Mouse (Mus musculus): ENCODE results near the gene St6galnac5. TPM values are rescaled to one million over a fixed set of nuclear protein-coding genes. Genes with fewer than 3 reads are reported as not detected.

St6galnac5 gene
- total RNA-seq, 2 experiments from 2014 or later: 0.04 TPM

DNA sequence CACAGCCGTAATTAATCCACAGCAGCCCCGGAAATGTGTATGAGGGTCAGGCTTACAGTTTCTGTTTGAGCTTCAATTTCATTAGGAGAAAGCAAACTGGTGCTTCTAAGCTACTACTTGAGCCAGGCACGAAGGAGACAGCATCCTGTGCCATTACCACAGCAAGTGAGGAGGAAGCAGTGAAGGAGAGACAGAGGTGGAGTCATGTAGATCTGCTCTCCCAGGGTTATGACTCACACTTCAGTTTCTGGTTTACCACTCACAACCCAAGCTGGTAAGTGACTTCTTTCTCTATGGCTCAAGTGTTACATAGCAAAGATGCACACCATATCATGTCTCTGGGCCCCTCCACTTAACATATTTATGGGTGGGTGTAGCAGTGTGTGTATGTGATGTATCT is 61.7 kb downstream of the St6galnac5 start:
- intact Hi-C loops (cut with DNase I; ENCODE audit: low total_unique reads): no loop called here
- no peak for DNase-seq

DNA sequence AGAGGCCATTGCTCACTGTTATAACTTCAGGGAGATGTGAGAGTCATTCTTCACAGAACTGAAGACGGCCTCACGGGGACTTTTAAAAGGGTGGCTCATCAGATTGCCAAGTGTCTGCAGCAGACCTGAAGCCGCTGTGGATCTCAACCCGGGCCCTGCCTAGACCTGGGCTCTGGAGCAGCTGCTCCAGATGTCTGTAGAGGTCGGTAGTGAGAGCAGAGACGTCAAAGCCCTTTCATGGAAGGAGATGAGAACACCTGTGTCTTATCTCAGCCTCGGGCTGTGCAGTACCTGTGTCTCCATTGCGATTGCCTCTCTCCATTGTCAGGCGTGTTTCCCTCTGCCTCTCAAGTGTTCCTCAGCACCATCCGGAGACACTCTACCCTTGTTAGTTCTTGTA is 62.9 kb downstream of the St6galnac5 start:
- DNase-seq: no peak
- intact Hi-C loops (cut with DNase I; ENCODE audit: low total_unique reads): no loop called here

DNA sequence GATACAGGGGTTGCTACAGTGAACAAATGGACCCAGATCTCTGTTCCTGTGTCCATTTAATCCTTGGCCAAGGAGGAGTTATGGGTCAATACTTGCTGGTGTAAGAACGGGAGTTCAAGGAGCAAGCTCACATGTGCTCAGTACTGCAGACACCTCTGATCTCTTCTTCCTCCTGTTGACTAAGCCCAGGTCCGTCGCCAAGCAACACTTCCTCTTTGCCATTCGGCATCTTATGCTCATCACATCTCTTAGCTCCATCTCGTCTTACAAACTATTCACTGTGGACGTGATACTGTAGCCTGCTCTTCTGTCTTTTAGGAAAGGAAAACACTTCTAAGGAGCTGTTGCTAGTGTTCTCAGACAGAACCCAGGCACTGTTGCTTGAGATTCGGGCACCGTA is 64.5 kb downstream of the St6galnac5 start:
- DNase-seq: no peak
- intact Hi-C loops (cut with DNase I; ENCODE audit: low total_unique reads): no loop called here

DNA sequence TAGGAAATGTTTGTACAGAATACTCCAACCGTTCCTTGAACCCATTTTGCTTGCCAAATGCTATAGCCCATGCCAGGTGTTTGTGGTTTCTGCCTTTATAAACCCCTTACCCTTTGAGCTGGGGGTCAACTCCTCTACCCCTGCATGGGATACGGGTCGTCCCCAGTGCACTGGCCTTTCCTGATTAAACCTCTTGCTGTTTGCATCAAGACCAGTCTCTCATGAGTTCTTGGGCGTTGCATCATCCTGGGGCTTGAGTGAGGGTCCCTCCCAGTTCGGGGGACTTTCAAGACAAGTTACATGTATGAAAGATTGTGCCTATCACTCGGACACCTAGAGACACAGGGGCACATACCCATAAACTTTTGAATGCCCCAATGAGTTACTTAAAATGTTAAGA is 67.7 kb downstream of the St6galnac5 start:
- DNase-seq: no peak
- intact Hi-C loops (cut with DNase I; ENCODE audit: low total_unique reads): no loop called here

DNA sequence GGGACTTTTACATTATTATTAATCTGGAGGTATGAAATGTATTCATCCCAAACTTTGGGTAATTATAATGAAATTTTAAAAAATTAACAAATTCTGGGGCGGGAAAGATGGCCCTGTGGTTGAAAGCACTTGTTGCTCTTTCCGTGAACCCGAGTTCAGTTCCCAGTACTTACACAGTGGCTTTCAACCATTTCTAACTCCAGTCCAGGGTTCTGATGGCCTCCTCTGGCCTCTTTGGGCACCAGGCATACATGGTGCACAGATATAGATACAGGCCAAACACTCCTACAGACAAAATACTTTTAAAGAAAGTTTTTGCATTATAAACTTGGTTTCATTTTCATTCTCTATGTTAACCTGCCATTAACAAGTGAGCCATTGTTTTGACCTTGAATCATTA is 68.4 kb downstream of the St6galnac5 start:
- no peak for DNase-seq
- intact Hi-C loops (cut with DNase I; ENCODE audit: low total_unique reads): no loop called here

DNA sequence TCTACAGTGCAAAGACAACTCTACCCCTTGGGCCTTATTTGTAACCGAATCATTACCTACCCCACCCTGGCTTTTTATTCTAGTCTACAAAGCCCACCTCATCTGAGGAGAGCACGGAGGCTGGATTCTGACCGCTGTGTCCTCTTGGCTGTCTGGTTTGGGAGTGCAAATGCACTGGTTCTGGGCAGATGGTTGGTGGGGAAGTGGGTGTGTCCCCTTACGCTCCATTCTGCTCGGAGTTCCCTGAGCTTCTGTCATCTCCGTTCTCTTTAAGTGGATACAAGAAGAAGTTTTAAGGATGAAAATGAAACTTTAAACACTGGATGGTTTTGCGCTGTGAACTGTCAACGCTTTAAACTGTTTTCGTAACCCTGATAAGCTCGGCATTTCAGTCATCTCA is 68.9 kb downstream of the St6galnac5 start:
- intact Hi-C loops (cut with DNase I; ENCODE audit: low total_unique reads): no loop called here
- DNase-seq: no peak

DNA sequence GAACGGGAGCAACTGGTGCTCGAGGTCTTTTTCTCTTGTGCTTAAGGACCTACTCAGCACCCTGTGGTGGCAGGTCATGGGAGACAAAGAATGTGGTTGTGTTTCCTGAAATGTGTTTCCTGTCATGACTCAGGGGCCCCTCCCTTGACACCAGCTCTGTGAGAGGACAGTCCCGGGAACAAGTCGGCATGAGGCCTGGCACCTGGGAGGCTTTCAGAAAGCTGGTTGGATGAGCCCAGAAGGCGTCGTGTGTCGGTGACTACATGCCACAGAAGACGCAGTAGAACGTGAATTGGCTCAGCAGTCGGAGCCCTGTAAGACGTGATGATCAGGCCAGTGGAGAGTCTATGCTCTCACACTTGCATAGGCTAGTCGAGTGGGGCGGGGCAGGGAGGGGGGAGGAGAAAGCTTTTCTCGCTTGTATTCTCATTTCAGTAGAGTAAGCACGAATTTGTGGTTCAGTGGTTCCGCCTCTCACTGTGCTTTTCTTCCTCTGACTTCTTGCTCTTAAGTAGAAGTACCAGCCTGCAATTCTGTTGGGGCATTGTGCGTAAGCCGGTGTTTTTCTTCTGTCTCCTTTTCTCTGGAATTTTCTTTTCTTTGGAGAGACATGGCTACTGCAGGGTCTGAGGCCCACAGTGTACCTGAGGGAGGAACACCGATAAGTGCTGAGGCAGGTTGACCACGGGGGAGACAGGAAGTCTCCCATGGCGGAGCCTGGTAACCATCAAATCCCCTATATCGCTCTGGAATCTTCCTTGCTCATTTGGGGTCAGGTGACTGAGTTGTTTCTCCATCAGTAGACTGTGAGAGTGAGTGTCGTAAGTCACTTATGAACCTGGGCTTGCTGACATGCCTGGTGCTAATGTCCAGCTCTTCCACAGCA is 69.6 kb downstream of the St6galnac5 start:
- intact Hi-C loops (cut with DNase I; ENCODE audit: low total_unique reads): no loop called here
- no peak for DNase-seq

DNA sequence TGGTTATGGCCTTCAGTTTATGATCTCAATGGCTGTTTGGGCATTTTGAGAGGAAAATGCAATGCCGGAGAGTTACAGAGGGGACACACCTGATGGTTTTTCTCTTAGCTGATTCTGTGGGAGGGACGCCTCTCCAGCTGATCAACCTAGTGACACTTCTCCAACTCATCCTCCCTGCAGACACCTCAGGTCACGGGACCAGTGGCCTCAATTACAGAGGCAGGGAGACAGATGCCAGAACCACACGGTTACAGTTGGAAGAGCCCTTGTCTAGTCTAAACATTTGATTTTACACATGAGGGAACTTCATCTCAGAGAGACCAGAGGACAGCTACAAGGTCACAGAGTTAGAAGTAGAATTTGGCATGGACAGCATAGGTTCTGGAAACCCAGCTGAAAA is 70.5 kb downstream of the St6galnac5 start:
- intact Hi-C loops (cut with DNase I; ENCODE audit: low total_unique reads): no loop called here
- DNase-seq: no peak

DNA sequence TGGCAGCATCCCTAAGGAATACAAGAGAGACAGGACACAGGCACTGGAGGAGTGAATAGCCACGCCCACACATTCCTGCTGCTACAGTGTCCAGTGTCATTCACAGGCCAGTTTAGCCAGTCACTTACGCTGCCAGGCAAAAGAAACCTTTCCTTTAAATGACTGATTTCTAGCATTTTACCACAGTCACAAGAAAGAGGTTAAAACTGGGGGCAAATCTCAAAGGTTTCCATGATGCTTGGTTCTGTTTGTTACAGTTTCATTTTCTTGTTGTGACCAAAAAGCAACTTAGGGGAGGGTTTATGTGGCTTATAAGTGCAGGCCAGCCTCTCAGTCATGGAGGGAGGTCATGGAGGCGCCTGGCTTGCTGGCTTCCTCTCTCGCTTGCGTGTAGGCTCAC is 74.4 kb downstream of the St6galnac5 start:
- DNase-seq: no peak
- intact Hi-C loops (cut with DNase I; ENCODE audit: low total_unique reads): no loop called here

DNA sequence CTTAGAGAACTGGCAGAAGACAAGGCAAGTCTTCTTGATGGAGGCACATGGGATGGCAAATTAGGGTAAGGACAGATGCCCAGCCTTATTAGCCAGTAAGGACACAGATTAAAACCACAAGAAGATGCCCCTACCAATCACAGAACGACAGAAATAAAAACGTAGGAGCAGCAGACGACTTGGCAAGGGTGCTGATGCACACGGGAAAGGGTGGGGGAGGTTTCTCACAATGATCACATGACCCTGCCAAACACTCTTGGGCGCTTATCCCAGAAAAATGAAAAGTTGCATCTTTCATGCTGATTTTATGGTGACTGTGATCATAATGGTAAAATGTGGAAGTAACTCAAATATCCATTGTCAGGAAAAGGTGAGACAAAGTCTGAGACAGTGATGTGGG is 75.0 kb downstream of the St6galnac5 start:
- intact Hi-C loops (cut with DNase I; ENCODE audit: low total_unique reads): no loop called here

DNA sequence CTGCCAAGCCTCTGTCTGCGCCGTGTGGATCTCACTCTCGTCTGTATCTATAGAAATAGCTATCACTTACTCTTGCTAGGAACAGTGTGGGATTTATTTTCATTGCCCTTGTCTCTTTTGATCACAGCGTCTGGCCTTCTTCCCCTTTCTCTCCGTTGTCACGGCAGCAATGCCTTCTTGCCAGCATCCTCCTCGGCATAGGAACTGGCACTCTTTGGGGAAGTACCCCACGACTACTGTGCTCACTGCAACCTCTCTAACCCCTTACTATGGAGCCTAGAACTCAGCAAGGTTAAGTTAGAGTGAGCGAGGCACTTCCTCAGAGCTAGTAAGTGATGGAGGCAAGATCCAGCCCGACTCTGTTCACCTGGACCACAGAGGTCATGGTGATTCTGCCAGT is 76.2 kb downstream of the St6galnac5 start:
- intact Hi-C loops (cut with DNase I; ENCODE audit: low total_unique reads): no loop called here

More for the DNA sequence above, 75.0 kb downstream of the St6galnac5 start:
- no peak for DNase-seq

DNA sequence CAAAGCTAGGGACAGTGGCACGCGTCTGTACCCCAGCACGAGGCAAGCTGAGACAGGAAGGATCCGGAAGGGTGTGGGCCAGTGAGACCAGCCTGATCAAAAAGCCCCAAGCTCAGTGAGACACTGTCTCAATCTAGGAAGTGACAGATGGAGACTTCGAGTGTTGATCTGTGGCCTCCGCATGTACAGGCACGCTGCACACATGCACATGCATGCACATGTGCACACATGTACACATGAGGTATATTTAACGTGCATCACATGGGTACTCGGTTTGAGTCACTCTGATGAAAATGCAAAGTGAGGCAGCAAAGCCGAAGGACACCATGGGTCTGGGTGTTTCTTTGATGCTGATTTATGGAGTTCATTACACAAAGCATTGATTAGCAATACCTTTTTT is 77.0 kb downstream of the St6galnac5 start:
- intact Hi-C loops (cut with DNase I; ENCODE audit: low total_unique reads): no loop called here
- DNase-seq: no peak

More for the DNA sequence above, 76.2 kb downstream of the St6galnac5 start:
- DNase-seq: no peak

DNA sequence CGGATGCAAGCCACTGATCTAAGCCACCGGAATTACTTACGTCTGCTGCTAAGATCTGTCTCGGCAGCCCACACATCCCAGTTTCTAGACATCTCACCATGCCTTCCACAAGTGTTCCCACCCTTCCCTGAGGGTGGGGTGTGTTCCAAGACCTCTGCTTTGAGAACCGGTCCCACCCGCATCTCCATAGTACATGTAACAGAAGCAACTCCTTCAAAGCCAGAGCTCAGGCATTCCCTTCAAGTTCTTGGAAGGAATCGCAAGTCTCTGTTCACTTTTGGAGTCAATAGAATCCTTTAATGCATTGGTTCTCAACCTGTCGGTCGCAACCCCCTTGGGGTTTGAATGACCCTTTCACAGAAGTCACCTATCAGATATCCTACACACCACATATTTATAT is 83.1 kb downstream of the St6galnac5 start:
- no peak for DNase-seq
- intact Hi-C loops (cut with DNase I; ENCODE audit: low total_unique reads): no loop called here

DNA sequence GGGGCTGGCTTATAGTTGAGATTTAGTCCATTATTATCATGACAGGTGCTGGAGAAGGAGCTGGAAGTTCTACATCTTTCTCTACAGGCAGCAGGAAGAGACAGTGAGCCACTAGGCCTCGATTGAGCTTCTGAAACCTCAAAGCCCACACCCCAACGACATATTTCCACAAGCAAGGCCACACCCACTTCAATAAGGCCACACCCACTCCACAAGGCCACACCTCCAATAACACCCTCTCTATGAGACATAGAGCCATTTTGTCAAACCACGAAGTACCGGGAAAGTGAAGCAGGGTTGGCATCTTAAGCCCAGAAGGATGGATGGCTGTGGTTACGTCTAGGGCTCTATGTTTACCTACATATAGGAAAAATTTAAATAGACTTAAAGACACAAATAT is 84.8 kb downstream of the St6galnac5 start:
- DNase-seq: no peak
- intact Hi-C loops (cut with DNase I; ENCODE audit: low total_unique reads): no loop called here

DNA sequence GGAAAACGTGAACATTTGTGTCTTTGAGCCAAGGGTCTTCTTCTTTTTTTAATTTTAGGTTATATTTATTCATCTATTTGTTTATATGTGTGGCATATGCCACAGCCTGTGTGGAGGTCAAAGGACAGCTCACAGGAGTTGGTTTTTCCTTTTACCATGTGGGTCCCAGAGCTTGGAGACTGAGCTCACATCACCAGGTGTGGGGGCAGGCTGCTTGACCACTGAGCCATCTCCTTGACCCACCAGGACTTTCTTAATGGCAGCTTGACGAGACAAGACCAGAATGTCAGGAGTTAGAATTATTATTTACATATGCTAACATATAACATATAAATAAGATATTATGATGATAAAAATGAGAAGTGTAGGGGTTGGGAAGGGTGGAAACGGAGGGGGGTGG is 85.9 kb downstream of the St6galnac5 start:
- intact Hi-C loops (cut with DNase I; ENCODE audit: low total_unique reads): no loop called here
- DNase-seq: no peak

DNA sequence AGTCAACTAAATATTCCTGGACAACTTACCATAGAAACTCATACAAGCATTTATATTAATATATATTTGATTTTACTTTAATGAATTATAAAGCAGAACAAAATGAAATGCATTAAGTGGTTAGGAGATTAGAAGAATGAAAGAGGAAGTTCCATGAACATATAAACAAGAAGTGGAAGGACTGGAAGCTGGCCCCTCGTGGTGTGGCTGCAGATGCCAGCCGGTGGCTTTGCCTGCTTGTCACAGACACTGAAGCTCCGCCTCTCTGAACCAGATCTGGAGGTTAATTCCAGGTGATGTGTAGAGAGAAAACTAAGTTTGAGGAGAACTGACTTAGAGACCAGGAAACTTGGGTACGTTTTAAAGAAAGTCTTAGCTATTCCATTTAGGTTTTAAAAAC is 87.1 kb downstream of the St6galnac5 start:
- intact Hi-C loops (cut with DNase I; ENCODE audit: low total_unique reads): no loop called here
- DNase-seq: no peak

DNA sequence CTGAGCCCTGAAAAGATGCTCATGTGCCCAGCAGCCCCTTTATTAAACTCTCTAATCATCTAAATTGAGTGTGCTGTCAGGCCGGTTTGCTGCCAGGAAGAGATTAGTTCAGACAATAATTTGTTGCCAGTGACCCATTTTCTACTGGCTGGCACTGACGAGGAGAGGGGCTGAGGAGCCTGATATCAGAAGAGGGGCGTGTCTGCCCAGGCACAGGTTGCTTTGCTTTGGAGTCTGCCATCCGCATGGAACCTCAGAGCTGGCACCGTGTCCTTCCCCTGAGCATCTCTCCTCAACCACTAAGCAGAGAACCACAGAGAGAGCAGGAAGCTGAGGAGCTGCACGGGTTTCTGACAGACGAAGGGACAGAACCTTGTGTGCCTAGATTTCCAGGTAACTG is 93.9 kb downstream of the St6galnac5 start:
- intact Hi-C loops (cut with DNase I; ENCODE audit: low total_unique reads): no loop called here
- DNase-seq: no peak

DNA sequence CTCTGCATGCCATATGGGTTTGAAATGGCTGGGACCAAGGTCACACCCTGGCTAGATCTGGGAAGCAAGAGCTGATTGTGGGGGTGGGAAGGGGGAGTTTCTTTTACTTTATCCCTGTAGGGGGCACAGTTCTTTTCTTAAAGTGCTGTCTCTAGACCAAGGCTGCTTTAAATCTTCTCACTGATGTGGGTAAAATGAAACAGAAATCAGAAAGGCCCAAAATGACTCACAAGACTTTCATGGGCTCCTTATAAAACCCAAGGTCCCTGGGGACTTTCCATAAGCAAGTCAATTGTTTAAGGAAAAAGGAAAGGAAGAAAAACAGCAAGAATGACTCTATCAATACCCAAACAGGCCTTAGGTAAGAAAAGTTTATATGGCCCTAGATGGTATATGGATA is 95.3 kb downstream of the St6galnac5 start:
- no peak for DNase-seq
- intact Hi-C loops (cut with DNase I; ENCODE audit: low total_unique reads): no loop called here

DNA sequence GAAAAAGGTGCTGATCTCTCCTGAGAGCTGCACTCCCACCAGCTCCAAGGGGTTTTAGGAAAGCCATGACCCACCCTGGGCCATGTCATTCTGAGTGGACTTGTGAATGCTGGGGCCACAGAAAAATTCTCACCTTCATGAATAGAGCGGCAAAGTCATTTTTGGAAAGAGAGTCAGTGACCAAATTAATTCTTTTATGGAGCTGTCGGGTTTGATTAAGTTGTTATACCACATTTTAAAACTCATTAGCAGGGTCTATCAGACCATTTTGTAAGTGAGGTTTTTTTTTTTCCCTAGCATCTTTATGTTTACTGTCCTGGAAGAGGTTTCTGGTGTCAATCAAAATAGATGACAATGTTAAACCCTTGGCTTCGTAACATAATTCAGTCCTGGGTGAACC is 98.5 kb downstream of the St6galnac5 start:
- intact Hi-C loops (cut with DNase I; ENCODE audit: low total_unique reads): no loop called here
- no peak for DNase-seq

DNA sequence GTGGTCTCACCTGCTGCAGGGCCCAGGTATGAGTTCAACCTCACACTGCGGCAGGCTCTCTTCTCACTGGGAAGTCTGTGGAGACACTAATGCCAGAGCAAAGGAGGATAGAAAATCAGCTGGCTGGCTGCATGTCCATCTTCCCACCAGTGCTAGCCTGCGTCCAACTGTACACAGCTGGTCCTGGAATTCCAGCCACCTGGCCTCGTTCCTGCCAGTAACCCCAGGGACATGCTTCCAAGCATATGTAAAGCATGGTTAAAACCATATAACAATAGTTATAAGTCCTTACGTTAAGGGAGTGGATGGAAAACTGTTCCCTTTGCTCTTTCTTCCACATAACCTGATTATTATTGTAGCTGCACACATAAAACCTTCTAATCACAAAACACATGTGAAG is 100.3 kb downstream of the St6galnac5 start:
- intact Hi-C loops (cut with DNase I; ENCODE audit: low total_unique reads): no loop called here
- no peak for DNase-seq

DNA sequence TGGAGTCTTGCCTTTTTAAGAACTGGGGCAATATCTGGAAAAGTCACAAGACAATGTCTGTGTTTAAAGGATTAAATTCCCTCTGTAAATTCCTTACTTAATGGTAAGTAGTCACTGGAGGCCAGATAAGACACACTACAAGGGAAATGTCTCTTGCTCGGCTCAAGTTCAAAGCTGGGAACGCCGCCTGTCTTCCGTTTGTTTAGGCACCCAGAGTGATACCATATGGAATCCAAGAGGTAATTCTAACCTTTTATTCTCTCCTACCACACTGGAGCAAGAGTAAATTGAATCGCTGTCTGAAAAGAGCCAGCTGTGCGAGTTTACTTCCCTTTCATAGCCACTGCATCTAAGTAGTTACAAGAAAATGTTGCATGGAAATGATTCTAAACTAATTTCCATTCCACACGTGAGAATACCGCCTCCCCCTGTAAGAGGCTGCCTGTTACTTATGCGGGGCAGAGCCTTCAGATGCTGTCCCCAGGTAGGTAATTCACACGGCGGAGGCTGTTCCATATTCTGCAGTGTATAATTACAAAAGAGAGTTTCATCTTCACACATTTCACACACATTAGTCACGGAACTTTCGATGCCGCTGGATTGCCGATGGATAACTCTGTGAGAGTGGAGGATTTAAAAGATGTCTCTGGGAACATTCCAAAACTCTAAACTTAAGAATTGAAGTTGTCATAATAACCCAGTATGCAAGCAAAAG is 101.8 kb downstream of the St6galnac5 start:
- intact Hi-C loops (cut with DNase I; ENCODE audit: low total_unique reads): no loop called here
- DNase-seq: no peak
